Mouse (Mus musculus): ENCODE measurements around the gene Crygs.

Crygs gene

GRCm38 (mm10) chr16:22811477-22811876 lies at the start of gene Crygs:
Gene Crygs (minus strand): TSS chr16:22811577.
- no peak for DNase-seq

DNA sequence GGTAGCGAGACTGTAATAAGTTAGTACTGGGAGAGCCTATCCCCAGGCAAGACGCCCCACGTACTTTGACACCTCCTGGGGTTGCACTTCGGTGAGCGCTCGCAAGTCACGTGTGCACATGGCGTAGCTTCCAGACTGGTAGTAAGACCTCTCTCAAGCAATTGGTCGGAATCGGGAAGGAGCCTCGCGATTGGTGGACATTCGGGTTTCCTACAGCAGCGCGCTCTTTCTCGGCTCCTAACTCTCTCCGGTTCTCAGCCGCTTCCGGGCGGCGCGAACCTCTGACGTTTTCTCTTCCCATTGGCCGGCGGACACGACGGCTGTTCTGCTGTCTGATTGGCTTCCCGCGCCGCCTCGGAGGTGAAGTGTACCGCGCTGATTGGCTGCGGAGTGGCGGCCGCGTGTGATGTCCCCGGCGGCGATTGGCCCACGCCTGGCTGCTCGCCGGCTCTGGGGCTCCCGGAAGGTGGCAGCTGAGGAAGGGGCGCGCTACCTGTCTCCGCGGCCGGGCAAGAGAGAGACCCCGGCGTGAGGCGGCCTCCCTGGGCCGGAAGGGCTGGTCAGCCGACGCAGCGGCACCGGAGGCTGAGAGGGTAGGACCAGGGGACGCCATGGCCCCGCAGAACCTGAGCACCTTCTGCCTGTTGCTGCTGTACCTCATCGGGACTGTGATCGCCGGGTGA lies 46.2 kb upstream of the Crygs start, which contains the start of the genes Tbccd1 and Dnajb11:
Gene Tbccd1, minus strand, starts transcription at position 239 of the 683 bp plus-strand sequence.
Gene Dnajb11, plus strand, starts transcription at position 415 of the 683 bp plus-strand sequence.
- peak; percentile 100 for DNase-seq

DNA sequence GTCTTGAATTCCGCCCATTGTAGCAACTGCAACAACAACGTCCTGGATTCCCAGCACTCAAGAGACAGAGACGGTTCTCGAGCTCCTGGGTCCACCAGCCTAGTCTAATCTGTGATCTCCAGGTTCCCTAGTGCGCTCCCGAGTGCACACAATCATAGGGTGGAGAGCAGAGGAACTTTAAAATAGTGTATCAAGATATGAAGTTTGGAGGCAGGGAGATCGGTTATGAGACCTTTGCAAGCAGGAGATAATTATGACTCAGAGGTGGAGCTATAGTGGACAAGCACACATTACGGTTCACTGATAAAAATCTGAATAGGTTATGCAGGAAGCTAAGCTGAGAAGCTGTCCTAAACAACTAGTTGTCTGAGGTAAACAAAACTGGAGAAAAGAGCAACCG lies 45.4 kb upstream of the Crygs start:
- DNase-seq: no peak

DNA sequence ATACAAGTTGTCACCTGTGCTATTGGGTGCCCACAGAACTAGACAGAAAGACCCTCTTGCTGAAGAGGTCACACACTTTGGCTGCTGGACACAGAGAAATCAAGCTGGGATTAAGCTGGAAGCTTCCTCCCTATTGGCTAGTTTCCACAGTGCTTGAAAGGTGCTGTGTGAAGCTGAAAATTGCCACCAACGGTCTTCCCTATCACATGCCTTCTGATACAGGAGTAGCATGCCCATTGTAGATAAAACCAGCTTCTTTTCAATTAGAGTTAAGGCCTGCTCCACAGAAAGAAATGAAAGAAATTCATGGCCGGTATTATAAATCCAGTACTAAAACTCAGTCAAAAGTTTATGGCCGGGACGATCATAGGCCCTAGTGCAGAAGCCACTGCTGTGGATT lies 41.3 kb upstream of the Crygs start:
- no peak for DNase-seq

- DNase-seq: no peak
These were observed 37.0 kb upstream of the Crygs start for GRCm38 (mm10) chr16:22848331-22848730.

GRCm38 (mm10) chr16:22847686-22848085 lies 36.3 kb upstream of the Crygs start:
- no peak for DNase-seq

GRCm38 (mm10) chr16:22845481-22845880 lies 34.1 kb upstream of the Crygs start:
- DNase-seq: no peak

DNA sequence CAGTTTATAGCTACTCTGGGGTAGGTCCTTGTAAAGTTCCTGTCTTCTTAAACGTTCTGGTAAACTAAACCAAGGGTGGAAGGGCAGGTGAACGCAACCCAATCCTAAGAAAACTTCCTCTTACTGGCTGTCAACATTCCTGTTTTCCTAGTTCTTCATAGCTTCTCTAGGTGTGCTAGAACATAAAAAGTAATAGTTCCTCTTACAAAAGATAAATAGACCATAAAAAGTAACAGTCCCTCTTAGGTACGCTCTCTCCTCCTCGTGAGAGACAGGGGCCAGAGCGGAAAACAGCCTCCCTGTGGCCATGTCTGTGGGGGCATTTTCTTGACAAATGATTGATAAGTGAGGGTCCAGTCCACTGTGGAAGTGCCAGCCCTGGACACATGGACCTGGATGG lies 33.5 kb upstream of the Crygs start:
- DNase-seq: no peak

DNA sequence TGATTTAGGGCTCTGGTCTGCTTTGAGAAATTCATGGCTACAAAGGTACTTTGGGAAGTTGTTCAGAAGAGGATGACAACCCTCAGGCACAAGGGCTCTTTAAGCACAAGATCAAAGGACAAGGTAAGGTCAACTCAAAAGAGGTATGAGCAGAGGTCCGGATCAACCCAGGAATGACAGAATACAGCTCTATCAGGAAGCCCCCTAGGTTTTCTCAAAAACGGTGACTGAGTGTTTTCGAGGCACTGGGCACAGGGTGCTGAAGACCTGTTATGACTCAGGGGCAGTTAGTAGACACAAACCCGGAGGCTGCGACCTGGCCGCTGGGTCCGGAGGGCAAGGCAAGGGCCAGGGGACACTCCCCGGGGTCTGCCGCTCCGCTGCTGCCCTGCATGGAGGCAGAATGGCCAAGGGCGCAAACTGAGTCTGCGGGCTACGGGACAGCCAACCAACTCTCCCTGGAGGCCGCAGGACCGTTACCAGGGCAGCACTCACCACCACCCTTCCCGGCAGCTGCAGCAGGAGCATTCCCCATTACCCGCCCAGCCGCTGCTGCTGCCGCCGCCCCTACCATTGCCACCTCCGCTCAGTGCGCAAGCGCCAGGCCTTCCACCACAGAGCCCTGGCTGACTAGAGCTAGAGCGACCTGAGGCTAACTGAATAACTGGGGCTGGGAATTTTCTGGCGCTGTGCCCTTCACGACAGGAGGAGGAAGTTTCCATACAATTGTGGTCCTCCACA lies 32.9 kb upstream of the Crygs start:
- DNase-seq: peak; percentile 84

DNA sequence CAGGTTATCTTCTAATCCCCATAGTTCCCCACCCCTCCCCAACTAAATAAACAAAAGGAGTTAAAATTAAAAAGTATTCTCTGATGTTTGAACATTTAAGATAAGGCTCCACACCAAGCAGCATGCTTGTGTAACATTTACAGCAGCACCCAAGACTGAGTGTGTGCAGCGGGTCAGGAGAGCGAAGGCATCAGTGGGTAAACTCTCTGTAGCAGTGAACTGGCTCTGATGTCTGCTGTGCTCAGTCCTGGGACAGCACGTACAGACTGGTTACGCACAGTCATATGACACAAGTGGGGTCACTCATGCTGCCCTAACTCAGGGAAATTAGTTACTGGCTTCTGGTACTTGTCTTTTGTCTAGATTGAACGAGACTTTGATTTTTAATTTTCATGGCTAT lies 31.5 kb upstream of the Crygs start:
- no peak for DNase-seq

GRCm38 (mm10) chr16:22839146-22839857 lies 27.9 kb upstream of the Crygs start:
- no peak for DNase-seq

- no peak for DNase-seq
These were observed 21.7 kb upstream of the Crygs start for GRCm38 (mm10) chr16:22832932-22833525.

DNA sequence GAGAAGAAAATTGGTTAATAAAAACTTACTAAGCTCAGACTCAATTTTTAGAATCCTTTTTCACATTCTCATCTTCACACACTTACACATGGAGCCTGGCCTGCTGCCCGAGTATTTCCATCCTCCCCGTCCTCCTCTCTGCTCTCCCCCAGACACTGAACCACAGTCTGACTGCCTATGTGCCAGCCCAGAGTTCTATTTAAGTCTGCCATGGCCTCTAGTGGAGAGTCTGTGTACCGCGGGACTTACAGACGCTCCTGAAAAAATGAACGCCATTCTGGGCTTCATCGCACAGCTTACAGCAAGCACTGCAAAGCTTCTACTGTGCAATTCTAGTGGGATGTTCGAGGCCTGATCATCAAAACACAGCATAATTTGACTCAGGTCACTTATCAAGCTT lies 9.4 kb upstream of the Crygs start:
- DNase-seq: peak; percentile 70

DNA sequence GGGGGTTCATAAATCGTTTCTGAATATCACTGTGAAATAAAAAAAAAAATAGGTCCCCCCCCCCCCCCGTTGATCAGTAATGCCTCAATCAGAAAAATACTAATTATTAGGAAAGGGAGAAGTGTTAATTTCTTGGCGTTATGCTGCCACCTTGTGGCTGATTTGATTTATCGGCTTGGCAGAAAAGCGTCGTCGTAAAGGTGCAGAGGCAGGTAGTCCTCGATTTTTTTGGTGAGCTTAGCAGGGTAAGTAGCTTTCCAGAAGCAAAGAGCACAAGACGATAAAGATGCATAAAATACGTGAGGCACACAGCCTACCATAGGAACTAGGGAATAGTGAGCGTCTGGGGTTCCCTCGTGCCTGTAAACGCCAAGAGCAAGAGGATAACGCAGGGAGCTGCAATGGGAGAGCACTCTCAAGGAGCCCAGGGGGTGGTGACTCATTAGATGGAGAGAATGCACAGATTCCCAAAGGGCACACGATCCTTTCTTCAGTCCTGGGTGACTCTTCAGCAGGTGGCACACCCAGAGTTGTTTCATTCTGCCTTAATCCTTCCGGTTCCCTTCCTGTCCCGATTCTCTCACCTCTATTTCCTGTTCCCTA lies 3.8 kb downstream of the Crygs start:
- peak; percentile 47 for DNase-seq

DNA sequence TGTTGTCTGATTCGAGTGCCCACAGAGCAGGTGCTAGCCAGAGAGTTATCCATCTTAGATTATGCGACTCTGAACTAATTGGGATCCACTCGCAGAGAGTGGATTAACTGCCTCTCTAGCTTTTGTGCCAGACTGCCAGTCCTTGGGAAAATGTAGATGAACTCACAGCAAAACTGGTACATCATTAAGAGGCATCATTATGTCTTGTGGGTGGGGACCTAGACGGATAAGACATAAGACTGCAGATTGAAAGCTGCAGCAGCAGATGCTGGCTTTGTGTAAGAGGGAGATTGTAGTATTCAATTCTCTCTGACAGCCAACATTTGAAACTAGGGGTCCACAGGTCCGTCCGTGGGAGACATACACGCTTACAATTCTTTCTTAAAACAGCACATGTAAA lies 8.6 kb downstream of the Crygs start:
- DNase-seq: no peak

DNA sequence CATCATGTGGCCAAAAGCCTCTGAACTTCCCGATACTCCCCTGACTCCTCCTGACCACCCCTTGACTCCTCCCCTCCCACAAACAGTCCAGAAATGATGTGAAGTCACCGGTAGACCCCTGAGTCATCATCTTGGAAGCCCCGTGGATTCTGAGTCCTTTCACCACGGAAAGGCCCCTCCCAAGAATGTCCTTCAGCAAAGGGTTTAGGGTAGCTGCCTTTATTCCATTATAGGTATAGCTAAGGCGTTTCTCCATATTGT lies 10.6 kb downstream of the Crygs start:
- no peak for DNase-seq

GRCm38 (mm10) chr16:22800026-22800848 lies 11.1 kb downstream of the Crygs start:
- no peak for DNase-seq

GRCm38 (mm10) chr16:22798520-22798919 lies 12.9 kb downstream of the Crygs start:
- DNase-seq: no peak

DNA sequence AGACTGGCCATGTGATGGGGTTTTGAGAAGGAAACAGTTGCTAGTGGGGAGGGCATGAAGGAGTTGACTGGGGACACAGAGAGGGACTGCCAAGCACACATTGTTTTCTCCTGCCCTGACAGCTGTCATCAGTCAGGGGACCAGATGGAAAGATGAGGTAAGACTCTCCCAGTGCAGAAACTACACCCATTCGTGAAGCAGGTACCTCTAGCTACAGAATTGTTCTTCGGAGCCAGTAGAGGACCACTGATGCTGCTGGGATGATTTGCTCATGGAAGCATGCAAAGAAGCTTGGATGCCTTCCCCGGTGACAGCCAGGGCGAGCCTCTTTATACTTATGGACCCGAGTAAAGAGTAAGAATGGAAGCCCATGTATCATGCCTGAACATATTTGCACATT lies 13.9 kb downstream of the Crygs start:
- DNase-seq: no peak

- DNase-seq: no peak
These were observed 15.9 kb downstream of the Crygs start for GRCm38 (mm10) chr16:22795497-22795896.

DNA sequence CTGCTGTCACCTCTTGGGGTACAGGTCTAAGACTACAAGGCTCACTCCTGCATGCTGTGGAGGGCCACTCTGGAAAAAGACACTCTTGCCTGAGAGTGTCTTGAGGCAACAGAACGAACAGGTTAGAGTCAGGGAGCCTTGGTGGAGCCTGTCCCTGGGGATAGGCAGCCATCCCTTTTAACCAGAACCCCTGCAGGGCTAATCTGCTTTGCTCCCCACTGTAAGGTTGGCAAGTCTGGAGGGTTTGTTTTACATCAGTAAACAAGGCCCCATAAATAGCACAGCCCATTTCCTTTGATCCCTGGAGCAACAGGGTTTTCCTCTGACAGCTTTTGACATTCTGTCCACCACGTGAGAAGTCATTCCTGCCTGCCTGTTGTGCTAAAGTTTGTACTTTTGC lies 20.1 kb downstream of the Crygs start:
- DNase-seq: no peak

GRCm38 (mm10) chr16:22789908-22790367 lies 21.4 kb downstream of the Crygs start:
- peak; percentile 88 for DNase-seq

All from right cerebral cortex, adult 18-20 months (tissue).